Mouse (Mus musculus): Measurements from ENCODE around the gene Dcst2.

The Dcst2 gene

GRCm38 (mm10) chr3:89331561-89331960 lies 30.2 kb upstream of the Dcst2 start:
- no peak for DNase-seq (ENCODE audit: low read depth, low spot score)

- DNase-seq (ENCODE audit: low read depth, low spot score), result no peak
These were observed 29.8 kb upstream of the Dcst2 start for GRCm38 (mm10) chr3:89332013-89332412.

- no peak for DNase-seq (ENCODE audit: low read depth, low spot score)
These were observed 29.3 kb upstream of the Dcst2 start for GRCm38 (mm10) chr3:89332476-89332875.

DNA sequence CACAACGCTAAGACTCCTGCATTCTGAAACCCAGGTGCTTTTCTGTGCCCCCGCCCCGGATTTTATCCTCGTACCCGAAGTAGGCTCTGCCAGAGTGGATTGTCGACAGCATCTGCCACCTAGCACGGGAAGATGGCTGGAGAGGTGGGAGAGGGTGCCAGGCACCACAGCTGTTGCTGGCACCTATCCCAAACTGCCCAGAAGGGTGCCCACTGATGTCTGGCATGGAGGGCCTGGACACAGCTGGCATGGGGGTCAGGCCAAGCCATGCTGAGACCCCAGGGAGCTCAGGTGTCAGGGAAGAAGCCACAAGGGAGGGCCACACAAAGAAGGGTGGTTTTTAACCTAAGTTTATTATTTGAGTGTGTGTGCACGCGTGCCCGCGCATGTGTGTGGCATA lies 28.7 kb upstream of the Dcst2 start:
- DNase-seq (ENCODE audit: low read depth, low spot score), result no peak

GRCm38 (mm10) chr3:89336529-89336928 lies 25.2 kb upstream of the Dcst2 start:
- no peak for DNase-seq (ENCODE audit: low read depth, low spot score)

DNA sequence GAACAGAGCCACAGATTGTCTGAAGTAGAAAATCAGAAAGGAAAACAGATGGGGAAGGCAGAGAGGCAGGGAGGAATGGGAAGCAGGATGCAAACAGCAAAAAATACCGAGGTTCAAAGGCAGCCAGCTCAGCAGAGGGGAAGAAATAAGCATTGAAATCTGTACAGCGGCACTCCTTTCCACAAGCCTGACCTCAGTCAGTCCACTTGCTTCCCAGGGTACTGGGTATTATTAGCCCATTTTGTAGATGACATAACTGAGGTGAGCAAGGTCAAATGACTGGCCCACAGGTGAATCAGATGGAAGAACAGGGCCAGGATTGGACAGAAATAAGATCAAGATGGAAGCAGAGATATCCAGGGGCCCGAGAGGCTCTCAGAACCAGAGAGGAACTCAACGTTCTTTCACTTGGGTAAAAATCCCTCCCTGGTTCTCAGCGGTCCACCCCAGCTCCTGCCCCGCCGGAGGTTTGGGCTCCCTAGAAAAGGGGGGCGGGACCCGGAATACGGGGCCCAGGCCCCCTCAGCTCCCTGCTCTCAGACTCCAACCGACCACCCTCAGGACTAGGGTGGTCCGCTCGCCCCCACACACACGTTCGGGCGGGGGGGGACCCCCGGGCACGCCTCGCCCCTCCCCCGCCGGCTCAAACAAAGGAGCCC lies 24.6 kb upstream of the Dcst2 start:
- DNase-seq (ENCODE audit: low read depth, low spot score), result no peak

GRCm38 (mm10) chr3:89337721-89338578 lies 23.8 kb upstream of the Dcst2 start, which contains the start of gene Efna4:
Efna4 (minus strand) TSS chr3:89338028.
- peak; percentile 89 for DNase-seq (ENCODE audit: low read depth, low spot score)

- peak; percentile 73 for DNase-seq (ENCODE audit: low read depth, low spot score)
These were observed 22.4 kb upstream of the Dcst2 start for GRCm38 (mm10) chr3:89339416-89339815.

GRCm38 (mm10) chr3:89340465-89340864 lies 21.3 kb upstream of the Dcst2 start:
- DNase-seq (ENCODE audit: low read depth, low spot score), result peak; percentile 75

GRCm38 (mm10) chr3:89341794-89342193 lies 20.0 kb upstream of the Dcst2 start:
- no peak for DNase-seq (ENCODE audit: low read depth, low spot score)

DNA sequence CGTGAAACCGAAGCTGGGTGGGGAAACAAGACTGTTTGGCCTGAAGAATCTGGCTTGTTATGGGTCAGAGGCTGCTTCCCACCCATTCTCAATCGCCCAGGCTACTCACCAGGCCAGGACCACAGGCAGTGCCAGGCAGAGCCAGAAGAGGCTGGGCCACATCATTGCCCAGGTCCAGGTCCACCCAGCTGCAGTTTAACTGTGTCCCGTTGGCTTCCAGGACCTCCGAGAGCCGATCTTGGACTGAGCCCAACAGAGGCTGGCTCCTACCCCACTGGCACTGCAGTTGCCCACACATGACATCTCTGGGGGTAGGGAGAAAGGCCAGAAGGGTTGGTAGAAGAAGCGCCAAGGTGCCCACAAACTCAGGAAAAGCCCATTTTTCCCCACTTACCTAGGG lies 18.5 kb upstream of the Dcst2 start:
- DNase-seq (ENCODE audit: low read depth, low spot score), result no peak

- DNase-seq (ENCODE audit: low read depth, low spot score), result no peak
These were observed 14.8 kb upstream of the Dcst2 start for GRCm38 (mm10) chr3:89346815-89347540.

DNA sequence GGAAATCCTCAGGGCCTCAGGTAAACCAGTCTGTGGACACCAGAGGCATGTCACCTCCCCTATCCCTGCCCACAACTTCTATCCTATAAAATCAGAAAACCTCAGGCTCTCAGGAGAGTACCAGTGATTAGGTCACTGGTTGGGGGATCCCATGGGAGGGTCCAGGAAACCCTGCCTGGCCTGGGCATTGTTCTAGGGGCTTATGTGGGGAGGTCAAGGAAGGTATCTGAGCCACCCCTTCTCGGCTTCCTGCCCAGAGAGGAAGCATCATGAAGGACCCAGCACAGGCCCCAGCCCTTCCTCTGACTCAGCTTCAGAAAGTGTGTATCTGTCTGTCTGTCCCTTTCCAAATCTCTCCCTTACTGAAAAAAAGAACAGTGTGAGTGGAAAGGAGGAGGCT lies 13.9 kb upstream of the Dcst2 start:
- no peak for DNase-seq (ENCODE audit: low read depth, low spot score)

- no peak for DNase-seq (ENCODE audit: low read depth, low spot score)
These were observed 12.6 kb upstream of the Dcst2 start for GRCm38 (mm10) chr3:89348911-89349868.

GRCm38 (mm10) chr3:89349869-89350501 lies 11.8 kb upstream of the Dcst2 start, which contains the start of gene Adam15:
Adam15 (minus strand) TSS chr3:89349996.
- peak; percentile 91 for DNase-seq (ENCODE audit: low read depth, low spot score)

- no peak for DNase-seq (ENCODE audit: low read depth, low spot score)
These were observed 10.5 kb upstream of the Dcst2 start for GRCm38 (mm10) chr3:89351271-89351670.

GRCm38 (mm10) chr3:89354816-89355511 lies 6.8 kb upstream of the Dcst2 start:
- peak; percentile 67 for DNase-seq (ENCODE audit: low read depth, low spot score)

GRCm38 (mm10) chr3:89355512-89355902 lies 6.3 kb upstream of the Dcst2 start:
- no peak for DNase-seq (ENCODE audit: low read depth, low spot score)

DNA sequence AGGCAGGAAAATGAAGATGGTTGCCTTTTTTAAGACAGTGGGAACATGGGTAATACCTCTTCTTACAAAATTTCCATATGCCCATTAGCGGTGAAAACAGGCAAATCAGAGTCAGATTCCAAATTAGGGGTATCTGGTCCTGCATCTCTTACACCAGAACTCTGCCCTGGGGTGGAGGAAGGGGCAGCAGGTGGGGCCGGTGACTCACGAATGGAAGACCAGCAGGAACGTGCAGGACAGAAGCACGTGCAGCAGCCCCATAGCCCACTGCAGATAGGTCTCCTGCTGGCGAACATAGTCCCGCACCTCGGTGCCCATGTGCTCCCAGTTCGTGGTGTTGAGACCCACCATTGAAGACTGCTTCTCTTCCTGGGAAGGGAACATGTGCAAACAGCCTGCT lies 5.7 kb upstream of the Dcst2 start:
- DNase-seq (ENCODE audit: low read depth, low spot score), result no peak

GRCm38 (mm10) chr3:89359630-89360029 lies 2.1 kb upstream of the Dcst2 start:
- no peak for DNase-seq (ENCODE audit: low read depth, low spot score)

All from A20 (cell line).